16 mouse cellular contexts compared by ENCODE assay signal in genomic region chr7:64012268-64012601, GRCm38 (mm10).
A peak's percentile ranks its signal among the peaks of the same experiment; 100 is the strongest.
DNase-seq lines count a peak whose midpoint lies in the region; ATAC-seq and TF ChIP-seq lines count a peak whose summit lies in the region.
"Had no signal": no experiment of that assay in that cellular context is flagged by ENCODE, and none has a peak within 500 bp of the region (broad histone marks: within the 10 kb centered on the region; RNA-seq: fewer than 3 reads in every experiment).

No protein-coding gene starts in this region.

- 48% methylated on average over 8 of the region's 8 CpGs for WGBS in liver, embryonic 13.5 days (ENCODE audit: insufficient replicate concordance)
- 82% methylated on average over 8 of the region's 8 CpGs for WGBS in olfactory bulb, adult 2 months

- peak overlapping the region; percentile 55 for H3K9ac ChIP-seq in liver, embryonic 13.5 days
- H3K9ac ChIP-seq: hindbrain, embryonic 15.5 days; neural tube, embryonic 15.5 days had no signal

- peaks cover 4% of the 10 kb centered on the region for H3K36me3 ChIP-seq in megakaryocyte, embryonic 14.5 days (replicated peaks; ENCODE audit: low read length)
- H3K36me3 ChIP-seq in liver, embryonic 13.5 days: no peaks in the 10 kb centered on the region
- H3K36me3 ChIP-seq: hindbrain, embryonic 15.5 days; neural tube, embryonic 15.5 days had no signal

- intact Hi-C loops in left cerebral cortex, postnatal 14 days (cut with DNase I): no loop called here

- no peak for TF ChIP-seq CTCF in olfactory bulb, adult 2 months (IDR thresholded peaks at IDR 0.05; ENCODE audit: insufficient read depth, low read depth, low read length)

- peak; percentile 61 for DNase-seq in MEL-GATA-1-ER (ENCODE audit: extremely low read depth, low read depth)
- no peak for DNase-seq in liver, embryonic 13.5 days
- DNase-seq in urinary bladder, adult 2 months (ENCODE audit: low spot score): no peak
- no peak for DNase-seq in left cerebral cortex, postnatal 14 days (ENCODE audit: low spot score in 2 of 2)
- DNase-seq: cerebellum, adult 11-12 months; cerebellum, postnatal 14 days; midbrain, embryonic 14.5 days; retina, postnatal 1 day; right cerebral cortex, postnatal 4 days had no signal

- peak overlapping the region; percentile 83 for H3K4me3 ChIP-seq in megakaryocyte, embryonic 14.5 days (replicated peaks)
- H3K4me3 ChIP-seq in liver, embryonic 13.5 days (replicated peaks): no peak overlapping the region
- no peak overlapping the region for H3K4me3 ChIP-seq in olfactory bulb, adult 2 months (ENCODE audit: insufficient read depth, low read depth, low read length)
- H3K4me3 ChIP-seq: hindbrain, embryonic 15.5 days; neural tube, embryonic 15.5 days had no signal

- peak overlapping the region; percentile 43 for H3K4me2 ChIP-seq in liver, embryonic 13.5 days
- H3K4me2 ChIP-seq: heart, embryonic 11.5 days; hindbrain, embryonic 15.5 days; neural tube, embryonic 15.5 days had no signal

- no peak for ATAC-seq in megakaryocyte, adult 5-6 weeks (ENCODE audit: poor library complexity, severe bottlenecking)
- no peak for ATAC-seq in liver, embryonic 13.5 days (ENCODE audit: low read depth)
- ATAC-seq: forebrain, embryonic 16.5 days had no signal

- peaks cover 81% of the 10 kb centered on the region for H3K4me1 ChIP-seq in megakaryocyte, embryonic 14.5 days
- H3K4me1 ChIP-seq in liver, embryonic 13.5 days (replicated peaks): peaks cover 72% of the 10 kb centered on the region
- peaks cover 10% of the 10 kb centered on the region for H3K4me1 ChIP-seq in olfactory bulb, adult 2 months (ENCODE audit: control insufficient read depth, insufficient read depth, low read length)
- H3K4me1 ChIP-seq: hindbrain, embryonic 15.5 days; neural tube, embryonic 15.5 days had no signal

- H3K27ac ChIP-seq in liver, embryonic 13.5 days: peak overlapping the region; percentile 84
- H3K27ac ChIP-seq in olfactory bulb, adult 2 months (ENCODE audit: insufficient read depth, low read depth, low read length): 0 out of 2 replicates have a peak overlapping the region, but pooled peaks have one; percentile 31
- H3K27ac ChIP-seq: hindbrain, embryonic 15.5 days; neural tube, embryonic 15.5 days had no signal

- no peaks in the 10 kb centered on the region for H3K9me3 ChIP-seq in megakaryocyte, embryonic 14.5 days
- no peaks in the 10 kb centered on the region for H3K9me3 ChIP-seq in liver, embryonic 13.5 days (replicated peaks)
- H3K9me3 ChIP-seq: hindbrain, embryonic 15.5 days; neural tube, embryonic 15.5 days had no signal

- TF ChIP-seq POLR2A in olfactory bulb, adult 2 months (IDR thresholded peaks at IDR 0.05; ENCODE audit: insufficient read depth, low read depth, low read length): no peak

- H3K27me3 ChIP-seq in megakaryocyte, embryonic 14.5 days (replicated peaks): no peaks in the 10 kb centered on the region
- no peaks in the 10 kb centered on the region for H3K27me3 ChIP-seq in liver, embryonic 13.5 days
- H3K27me3 ChIP-seq: hindbrain, embryonic 15.5 days; neural tube, embryonic 15.5 days had no signal
